Mouse (Mus musculus): ENCODE measurements around the gene Mtmr12. TPM values are rescaled to one million over a fixed set of nuclear protein-coding genes. Genes with fewer than 3 reads are reported as not detected.
A peak's percentile ranks its signal among the peaks of the same experiment; 100 is the strongest.

Mtmr12 gene
- polyA plus RNA-seq, 1 experiment: 18.7 TPM

GRCm38 (mm10) chr15:12243792-12244191 lies 39.0 kb downstream of the Mtmr12 start:
- Histone ChIP-seq H3K27ac (ENCODE audit: insufficient read depth, low read length) (no peak overlapping the region), H3K4me3 (replicated peaks; ENCODE audit: insufficient read depth, low read depth, low read length) (no peak overlapping the region), H3K4me1 (ENCODE audit: control insufficient read depth, insufficient read depth, low read length) (no peaks in the 10 kb centered on the region), H3K27me3 (ENCODE audit: control insufficient read depth, insufficient read depth, low read length) (no peaks in the 10 kb centered on the region)
- no peak for TF ChIP-seq CTCF (IDR thresholded peaks at IDR 0.05; ENCODE audit: borderline replicate concordance, insufficient read depth, low read depth, low read length)
- TF ChIP-seq POLR2A (IDR thresholded peaks at IDR 0.05; ENCODE audit: borderline replicate concordance, insufficient read depth, low read length): no peak
- whole genome bisulfite sequencing: 40% methylated on average over 3 of the region's 3 CpGs
- no peak for DNase-seq

DNA sequence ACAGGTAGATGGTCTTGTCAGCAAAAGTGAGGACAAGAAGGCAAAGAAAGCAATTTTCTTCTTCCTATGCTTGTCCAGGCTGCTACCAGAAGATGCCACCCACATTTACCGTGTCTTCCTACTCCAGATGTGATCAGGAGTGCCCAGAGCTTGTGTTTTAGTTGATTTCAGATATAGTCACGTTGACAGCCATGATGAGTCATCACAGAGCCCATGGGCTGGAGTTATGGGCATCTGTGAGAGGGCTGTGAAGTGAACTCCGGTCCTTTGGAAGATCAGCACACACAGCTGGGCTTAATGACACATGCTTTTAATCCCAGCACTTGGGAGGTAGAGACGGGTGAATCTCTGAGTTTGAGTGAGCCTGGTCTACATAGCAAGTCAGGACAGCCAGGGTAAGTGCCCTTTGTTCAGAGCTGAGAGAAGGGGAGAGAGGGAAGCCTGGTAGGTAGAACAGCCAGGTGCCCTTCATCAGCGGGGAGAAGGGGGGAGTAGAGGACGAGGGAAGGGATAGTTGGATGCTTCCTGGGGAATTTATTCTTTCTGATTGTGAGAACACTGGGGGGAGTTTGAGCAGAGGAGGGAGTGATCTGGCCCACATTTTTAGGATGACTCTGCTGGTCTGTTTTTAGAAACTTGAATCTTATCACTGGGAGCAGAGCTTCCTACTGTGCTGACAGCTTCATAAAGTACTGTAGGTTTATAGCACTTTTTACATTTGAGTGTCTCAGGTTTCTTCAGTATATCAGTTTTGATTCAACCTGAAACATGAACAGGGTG lies 40.9 kb downstream of the Mtmr12 start:
- WGBS: 70% methylated on average over 6 of the region's 6 CpGs
- Histone ChIP-seq H3K4me3 (replicated peaks; ENCODE audit: insufficient read depth, low read depth, low read length) (no peak overlapping the region), H3K4me1 (ENCODE audit: control insufficient read depth, insufficient read depth, low read length) (no peaks in the 10 kb centered on the region), H3K27ac (ENCODE audit: insufficient read depth, low read length) (no peak overlapping the region), H3K27me3 (ENCODE audit: control insufficient read depth, insufficient read depth, low read length) (no peaks in the 10 kb centered on the region)
- DNase-seq: no peak
- TF ChIP-seq POLR2A (IDR thresholded peaks at IDR 0.05; ENCODE audit: borderline replicate concordance, insufficient read depth, low read length) (no peak), CTCF (IDR thresholded peaks at IDR 0.05; ENCODE audit: borderline replicate concordance, insufficient read depth, low read depth, low read length) (no peak)

DNA sequence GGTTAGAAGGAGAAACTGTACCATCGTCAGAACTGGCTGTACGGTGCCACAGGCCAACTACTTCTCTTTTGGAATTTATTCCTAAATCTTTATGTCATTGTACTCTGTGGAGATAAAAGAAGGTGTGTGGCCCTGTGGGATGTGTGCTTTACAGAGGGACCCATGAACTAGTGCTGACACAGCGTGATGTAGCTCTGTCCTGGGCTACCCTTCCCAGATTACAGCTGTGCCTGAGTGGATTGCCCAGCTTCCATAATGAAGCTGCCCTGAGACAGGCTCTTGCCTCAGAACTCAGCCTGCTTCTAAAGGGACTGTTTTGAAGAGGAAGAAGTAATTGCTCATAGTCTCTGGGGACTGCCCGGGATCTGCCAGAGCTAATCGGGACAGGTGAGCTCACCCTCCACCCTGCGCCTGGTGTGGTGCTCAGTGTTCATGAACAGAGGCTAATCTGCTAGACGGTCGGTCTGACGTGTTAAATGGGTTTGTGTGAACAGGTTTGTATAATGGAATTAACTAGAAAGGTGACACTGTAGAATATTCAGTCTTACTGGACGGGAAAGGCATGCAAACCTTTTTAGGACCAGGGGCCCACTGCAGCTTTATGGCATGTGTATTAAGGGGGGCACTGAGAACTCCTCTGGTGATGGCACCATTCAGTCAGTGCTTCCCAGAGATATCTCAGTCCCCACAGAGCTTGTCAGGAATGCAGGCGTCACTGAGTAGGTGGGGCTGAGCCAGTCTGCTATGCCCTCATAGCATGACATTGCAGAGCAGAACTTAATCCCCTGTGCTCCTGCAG lies 41.7 kb downstream of the Mtmr12 start:
- no peaks in the 10 kb centered on the region for H3K4me1 ChIP-seq (ENCODE audit: control insufficient read depth, insufficient read depth, low read length)
- H3K4me3 ChIP-seq (replicated peaks; ENCODE audit: insufficient read depth, low read depth, low read length): no peak overlapping the region
- 74% methylated on average over 11 of the region's 11 CpGs for WGBS
- no peak overlapping the region for H3K27ac ChIP-seq (ENCODE audit: insufficient read depth, low read length)
- TF ChIP-seq POLR2A (IDR thresholded peaks at IDR 0.05; ENCODE audit: borderline replicate concordance, insufficient read depth, low read length): no peak
- no peak for TF ChIP-seq CTCF (IDR thresholded peaks at IDR 0.05; ENCODE audit: borderline replicate concordance, insufficient read depth, low read depth, low read length)
- H3K27me3 ChIP-seq (ENCODE audit: control insufficient read depth, insufficient read depth, low read length): no peaks in the 10 kb centered on the region
- no peak for DNase-seq

DNA sequence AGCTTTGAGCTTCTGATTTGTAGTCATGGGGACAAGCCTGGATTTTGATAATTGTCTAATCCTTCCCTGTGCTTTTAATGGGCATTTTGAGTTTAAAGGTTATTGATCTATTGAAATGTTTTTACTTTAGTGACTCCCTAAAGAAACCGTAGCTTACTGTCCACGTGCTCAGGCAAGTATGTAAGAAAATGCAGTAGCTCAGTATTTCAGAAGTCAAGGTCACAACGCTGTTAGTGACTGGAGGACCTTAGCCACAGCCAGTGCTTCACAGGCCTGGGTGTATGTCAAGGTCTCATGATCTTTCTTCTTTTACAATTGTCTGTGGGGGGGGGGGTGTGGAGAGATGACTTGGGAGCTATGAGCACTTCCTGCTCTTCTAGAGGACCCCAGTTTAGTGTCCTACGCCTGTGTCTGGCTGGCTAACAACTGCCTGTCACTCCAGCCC lies 42.4 kb downstream of the Mtmr12 start:
- TF ChIP-seq CTCF (IDR thresholded peaks at IDR 0.05; ENCODE audit: borderline replicate concordance, insufficient read depth, low read depth, low read length) (no peak), POLR2A (IDR thresholded peaks at IDR 0.05; ENCODE audit: borderline replicate concordance, insufficient read depth, low read length) (no peak)
- Histone ChIP-seq H3K4me3 (replicated peaks; ENCODE audit: insufficient read depth, low read depth, low read length) (no peak overlapping the region), H3K4me1 (ENCODE audit: control insufficient read depth, insufficient read depth, low read length) (no peaks in the 10 kb centered on the region), H3K27me3 (ENCODE audit: control insufficient read depth, insufficient read depth, low read length) (no peaks in the 10 kb centered on the region), H3K27ac (ENCODE audit: insufficient read depth, low read length) (no peak overlapping the region)
- DNase-seq: no peak
- WGBS: 80% methylated on average over 4 of the region's 4 CpGs

DNA sequence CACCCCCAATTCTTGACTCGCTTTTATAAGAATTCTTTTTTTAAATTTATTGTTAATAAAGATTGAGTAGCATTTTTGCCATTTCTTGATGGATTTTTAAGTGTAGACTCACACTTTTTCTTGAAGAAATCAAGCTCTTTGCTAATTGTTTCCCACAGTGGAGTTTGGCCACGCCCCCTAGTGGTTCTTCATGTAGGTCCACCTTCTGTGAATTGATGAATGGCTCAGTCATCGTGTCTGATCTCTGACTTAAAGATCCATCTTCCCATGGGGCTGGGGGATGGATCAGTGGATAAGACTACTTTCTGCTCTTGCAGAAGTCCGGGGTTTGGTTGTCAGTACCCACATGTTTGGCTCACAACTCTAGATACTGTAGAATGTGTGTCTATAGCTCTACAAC lies 43.5 kb downstream of the Mtmr12 start:
- Histone ChIP-seq H3K4me3 (replicated peaks; ENCODE audit: insufficient read depth, low read depth, low read length) (no peak overlapping the region), H3K27ac (ENCODE audit: insufficient read depth, low read length) (no peak overlapping the region), H3K27me3 (ENCODE audit: control insufficient read depth, insufficient read depth, low read length) (no peaks in the 10 kb centered on the region), H3K4me1 (ENCODE audit: control insufficient read depth, insufficient read depth, low read length) (no peaks in the 10 kb centered on the region)
- DNase-seq: no peak
- WGBS: 49% methylated on average over 4 of the region's 4 CpGs
- TF ChIP-seq POLR2A (IDR thresholded peaks at IDR 0.05; ENCODE audit: borderline replicate concordance, insufficient read depth, low read length) (no peak), CTCF (IDR thresholded peaks at IDR 0.05; ENCODE audit: borderline replicate concordance, insufficient read depth, low read depth, low read length) (peak; percentile 55)

DNA sequence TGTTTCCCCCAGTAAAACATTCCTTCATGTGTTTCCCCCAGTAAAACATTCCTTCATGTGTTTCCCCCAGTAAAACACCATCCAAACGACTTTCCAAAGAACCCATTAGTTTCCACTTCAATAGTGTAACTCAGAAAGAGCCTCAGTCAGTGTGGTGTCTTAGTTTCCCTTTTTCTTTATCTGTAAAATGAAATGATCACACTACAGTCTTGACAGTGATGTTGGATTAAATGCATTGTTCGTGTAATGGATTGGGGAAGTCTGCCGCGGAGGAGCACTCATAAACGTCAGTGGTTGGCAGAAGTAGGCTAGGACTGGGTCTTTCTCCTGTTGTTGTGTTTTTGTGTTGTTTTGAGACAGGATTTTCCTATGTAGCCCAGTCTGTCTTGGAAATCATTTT lies 45.5 kb downstream of the Mtmr12 start:
- Histone ChIP-seq H3K4me1 (ENCODE audit: control insufficient read depth, insufficient read depth, low read length) (no peaks in the 10 kb centered on the region), H3K4me3 (replicated peaks; ENCODE audit: insufficient read depth, low read depth, low read length) (no peak overlapping the region), H3K27ac (ENCODE audit: insufficient read depth, low read length) (no peak overlapping the region), H3K27me3 (ENCODE audit: control insufficient read depth, insufficient read depth, low read length) (no peaks in the 10 kb centered on the region)
- no peak for DNase-seq
- 79% methylated on average over 5 of the region's 5 CpGs for WGBS
- TF ChIP-seq POLR2A (IDR thresholded peaks at IDR 0.05; ENCODE audit: borderline replicate concordance, insufficient read depth, low read length) (no peak), CTCF (IDR thresholded peaks at IDR 0.05; ENCODE audit: borderline replicate concordance, insufficient read depth, low read depth, low read length) (no peak)

GRCm38 (mm10) chr15:12251416-12252140 lies 46.8 kb downstream of the Mtmr12 start:
- 68% methylated on average over 15 of the region's 15 CpGs for WGBS
- no peaks in the 10 kb centered on the region for H3K27me3 ChIP-seq (ENCODE audit: control insufficient read depth, insufficient read depth, low read length)
- H3K4me1 ChIP-seq (ENCODE audit: control insufficient read depth, insufficient read depth, low read length): no peaks in the 10 kb centered on the region
- peak in 1 of 2 experiments; percentile 62 for DNase-seq
- TF ChIP-seq POLR2A (IDR thresholded peaks at IDR 0.05; ENCODE audit: borderline replicate concordance, insufficient read depth, low read length) (no peak), CTCF (IDR thresholded peaks at IDR 0.05; ENCODE audit: borderline replicate concordance, insufficient read depth, low read depth, low read length) (no peak)
- no peak overlapping the region for H3K4me3 ChIP-seq (replicated peaks; ENCODE audit: insufficient read depth, low read depth, low read length)
- H3K27ac ChIP-seq (ENCODE audit: insufficient read depth, low read length): 0 out of 2 replicates have a peak overlapping the region, but pooled peaks have one; percentile 39
